Mouse (Mus musculus): ENCODE measurements around the gene Cdh13. TPM values are rescaled to one million over a fixed set of nuclear protein-coding genes. Genes with fewer than 3 reads are reported as not detected.

Cdh13 gene
- polyA plus RNA-seq, 1 experiment, result not detected

DNA sequence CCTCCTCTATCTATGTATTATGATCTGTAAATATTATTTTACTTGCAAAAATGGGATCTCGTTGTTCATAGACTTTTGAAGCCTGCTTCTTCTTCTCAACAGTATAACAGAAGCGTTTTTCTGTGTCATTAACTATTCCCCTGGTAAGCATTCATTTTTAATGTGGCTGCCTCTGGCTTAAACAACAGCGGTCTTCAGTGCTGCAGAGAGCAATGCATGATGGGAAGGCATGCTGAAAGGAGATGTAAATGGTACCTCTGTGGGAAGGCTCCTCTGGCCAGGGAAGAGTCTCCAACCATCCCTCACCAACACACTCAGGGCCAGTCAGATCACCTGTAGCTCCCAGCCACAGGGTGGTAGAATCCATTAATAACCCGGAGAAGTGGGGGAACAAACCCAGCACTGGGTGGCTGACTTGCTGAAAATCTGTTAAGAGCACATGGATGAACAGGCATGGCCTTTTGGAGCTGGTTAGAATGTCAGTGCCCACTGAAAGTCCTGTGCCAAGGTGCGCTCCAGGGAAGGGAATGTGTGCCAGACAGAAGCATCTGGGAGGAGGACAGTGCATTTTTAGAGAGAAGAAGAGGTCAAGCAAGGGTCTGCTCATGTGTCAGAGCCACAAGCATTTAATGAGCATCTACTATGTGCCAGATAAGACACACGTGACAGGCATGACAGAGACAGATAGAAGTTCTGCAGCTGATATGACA is 893.8 kb downstream of the Cdh13 start:
- Histone ChIP-seq H3K4me1 (ENCODE audit: control insufficient read depth) (no peaks in the 10 kb centered on the region), H3K36me3 (ENCODE audit: control insufficient read depth) (no peaks in the 10 kb centered on the region), H3K9me3 (ENCODE audit: control insufficient read depth, low read length) (peaks cover 51% of the 10 kb centered on the region), H3K4me3 (replicated peaks) (no peak overlapping the region), H3K27me3 (ENCODE audit: control insufficient read depth) (no peaks in the 10 kb centered on the region)
- TF ChIP-seq GATA1 (IDR thresholded peaks at IDR 0.05; ENCODE audit: low read length), result no peak
- no peak for TF ChIP-seq TAL1 (IDR thresholded peaks at IDR 0.05; ENCODE audit: low read length)

DNA sequence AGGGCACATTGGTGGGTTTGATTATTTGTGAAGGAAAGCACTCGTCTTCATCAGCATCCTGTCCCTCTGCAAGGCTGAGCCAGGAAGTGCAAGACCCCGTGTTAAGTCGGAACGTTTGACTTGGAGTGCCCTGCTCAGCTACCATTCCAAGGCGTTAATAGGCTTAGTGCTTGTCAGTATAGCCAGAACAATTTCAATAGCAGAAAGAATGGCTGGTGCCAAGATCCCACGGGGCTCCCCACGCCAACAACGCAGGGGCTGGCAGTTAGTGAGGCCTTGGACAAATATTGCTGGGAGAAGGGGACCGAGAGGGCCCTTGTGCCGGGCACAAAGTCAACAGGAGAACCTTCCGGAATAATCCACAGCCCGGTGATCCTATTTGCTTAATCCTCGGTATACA is 897.1 kb downstream of the Cdh13 start:
- no peaks in the 10 kb centered on the region for H3K36me3 ChIP-seq (ENCODE audit: control insufficient read depth)
- TF ChIP-seq GATA1 (IDR thresholded peaks at IDR 0.05; ENCODE audit: low read length) (no peak), TAL1 (IDR thresholded peaks at IDR 0.05; ENCODE audit: low read length) (no peak)
- no peaks in the 10 kb centered on the region for H3K4me1 ChIP-seq (ENCODE audit: control insufficient read depth)
- H3K4me3 ChIP-seq (replicated peaks), result no peak overlapping the region
- H3K9me3 ChIP-seq (ENCODE audit: control insufficient read depth, low read length), result peaks cover 65% of the 10 kb centered on the region
- no peaks in the 10 kb centered on the region for H3K27me3 ChIP-seq (ENCODE audit: control insufficient read depth)

DNA sequence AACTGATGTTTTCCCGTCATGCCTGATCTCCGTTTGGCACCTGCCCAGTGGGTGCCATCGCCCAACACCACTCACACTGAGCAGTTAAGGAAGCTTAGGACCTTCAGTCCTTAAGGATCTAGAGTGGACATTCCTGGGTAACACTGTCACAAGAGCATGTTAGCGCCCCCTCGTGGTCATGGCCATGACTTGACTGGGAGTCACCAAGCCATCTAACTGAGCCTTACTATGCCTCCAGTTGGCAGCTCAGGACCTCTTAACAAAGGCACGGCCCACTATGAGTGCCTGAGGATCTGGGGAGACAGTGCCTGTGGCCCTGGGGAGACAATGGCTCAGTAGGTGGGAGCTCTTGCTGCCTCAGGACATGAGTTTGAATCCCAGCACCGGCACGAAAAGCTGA is 912.2 kb downstream of the Cdh13 start:
- Histone ChIP-seq H3K27me3 (ENCODE audit: control insufficient read depth) (no peaks in the 10 kb centered on the region), H3K4me3 (replicated peaks) (no peak overlapping the region), H3K9me3 (ENCODE audit: control insufficient read depth, low read length) (peaks cover 52% of the 10 kb centered on the region), H3K4me1 (ENCODE audit: control insufficient read depth) (no peaks in the 10 kb centered on the region), H3K36me3 (ENCODE audit: control insufficient read depth) (no peaks in the 10 kb centered on the region)
- TF ChIP-seq GATA1 (IDR thresholded peaks at IDR 0.05; ENCODE audit: low read length) (no peak), TAL1 (IDR thresholded peaks at IDR 0.05; ENCODE audit: low read length) (no peak)

DNA sequence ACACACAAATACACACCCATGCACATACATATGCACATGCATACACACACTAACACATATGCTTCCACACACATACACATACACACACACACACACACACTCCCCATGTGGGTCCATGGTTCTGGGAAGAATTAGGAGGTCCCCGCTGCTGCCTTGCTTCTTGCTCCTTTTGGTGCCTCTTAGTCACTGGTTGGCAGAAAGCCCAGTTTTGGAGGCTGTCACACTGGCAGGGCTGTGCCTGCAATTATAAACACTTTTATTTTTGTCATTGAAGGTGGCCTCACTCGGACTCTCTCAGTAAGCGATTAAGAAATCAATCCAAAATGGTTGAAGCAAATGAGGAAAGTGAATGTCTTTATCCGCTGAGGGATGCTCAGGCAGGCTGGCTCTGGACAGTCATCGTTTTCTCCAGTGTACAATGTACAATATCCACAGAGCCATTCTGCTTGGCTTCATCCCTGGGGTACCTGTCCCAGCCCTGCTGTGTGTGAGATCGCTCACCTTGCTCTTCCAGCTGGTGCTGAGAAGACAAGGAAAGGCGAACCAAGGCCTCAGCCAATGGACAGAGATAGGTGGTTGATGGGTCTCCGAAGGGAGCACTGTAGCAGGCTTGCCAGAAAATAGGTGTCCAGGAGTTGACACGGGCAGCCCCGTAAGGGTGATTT is 913.1 kb downstream of the Cdh13 start:
- H3K27me3 ChIP-seq (ENCODE audit: control insufficient read depth), result no peaks in the 10 kb centered on the region
- H3K9me3 ChIP-seq (ENCODE audit: control insufficient read depth, low read length), result peaks cover 46% of the 10 kb centered on the region
- no peaks in the 10 kb centered on the region for H3K36me3 ChIP-seq (ENCODE audit: control insufficient read depth)
- H3K4me1 ChIP-seq (ENCODE audit: control insufficient read depth), result no peaks in the 10 kb centered on the region
- TF ChIP-seq TAL1 (IDR thresholded peaks at IDR 0.05; ENCODE audit: low read length) (no peak), GATA1 (IDR thresholded peaks at IDR 0.05; ENCODE audit: low read length) (no peak)
- no peak overlapping the region for H3K4me3 ChIP-seq (replicated peaks)

DNA sequence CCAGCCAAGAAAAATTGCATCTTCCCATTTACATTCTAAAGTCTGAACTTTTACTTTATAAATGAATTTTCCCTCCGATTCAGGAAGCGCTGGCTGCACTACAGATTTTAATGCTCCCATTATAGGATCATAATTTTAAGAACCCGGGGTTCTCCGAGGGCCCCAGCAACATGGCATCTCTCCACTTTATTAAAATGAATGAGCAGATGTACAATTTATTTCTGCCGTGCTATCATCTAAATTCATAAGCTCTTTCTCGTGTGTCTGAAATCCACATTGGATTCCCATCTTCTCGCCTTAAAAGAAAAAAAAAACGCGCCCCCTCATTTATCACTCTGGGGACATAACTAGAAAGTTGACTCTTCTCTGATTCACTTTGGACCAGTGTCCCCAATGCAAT is 925.0 kb downstream of the Cdh13 start:
- TF ChIP-seq GATA1 (IDR thresholded peaks at IDR 0.05; ENCODE audit: low read length) (no peak), TAL1 (IDR thresholded peaks at IDR 0.05; ENCODE audit: low read length) (no peak)
- H3K4me3 ChIP-seq (replicated peaks), result no peak overlapping the region
- H3K27me3 ChIP-seq (ENCODE audit: control insufficient read depth), result no peaks in the 10 kb centered on the region
- H3K9me3 ChIP-seq (ENCODE audit: control insufficient read depth, low read length), result peaks cover 36% of the 10 kb centered on the region
- H3K4me1 ChIP-seq (ENCODE audit: control insufficient read depth), result no peaks in the 10 kb centered on the region
- no peaks in the 10 kb centered on the region for H3K36me3 ChIP-seq (ENCODE audit: control insufficient read depth)

DNA sequence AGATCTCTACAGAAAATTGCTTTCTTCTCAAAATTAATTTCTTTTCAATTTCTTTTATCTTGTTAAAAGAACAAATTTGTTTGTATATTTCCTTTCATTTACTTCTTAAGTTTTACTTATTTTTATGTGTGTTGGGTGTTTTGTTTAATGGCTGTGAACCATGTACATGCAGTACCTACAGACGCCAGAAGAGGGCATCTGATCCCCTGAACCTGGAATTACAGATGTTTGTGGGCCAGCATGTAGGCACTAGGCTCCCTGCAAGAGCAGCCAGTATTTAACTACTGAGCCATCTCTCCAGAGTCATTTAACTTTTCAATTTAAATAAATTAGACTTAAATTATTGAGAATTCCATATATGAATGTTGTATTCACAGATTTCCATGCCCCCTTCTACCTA is 941.0 kb downstream of the Cdh13 start:
- TF ChIP-seq TAL1 (IDR thresholded peaks at IDR 0.05; ENCODE audit: low read length) (no peak), GATA1 (IDR thresholded peaks at IDR 0.05; ENCODE audit: low read length) (no peak)
- no peaks in the 10 kb centered on the region for H3K27me3 ChIP-seq (ENCODE audit: control insufficient read depth)
- peaks cover 26% of the 10 kb centered on the region for H3K9me3 ChIP-seq (ENCODE audit: control insufficient read depth, low read length)
- no peaks in the 10 kb centered on the region for H3K36me3 ChIP-seq (ENCODE audit: control insufficient read depth)
- H3K4me3 ChIP-seq (replicated peaks), result no peak overlapping the region
- no peaks in the 10 kb centered on the region for H3K4me1 ChIP-seq (ENCODE audit: control insufficient read depth)

DNA sequence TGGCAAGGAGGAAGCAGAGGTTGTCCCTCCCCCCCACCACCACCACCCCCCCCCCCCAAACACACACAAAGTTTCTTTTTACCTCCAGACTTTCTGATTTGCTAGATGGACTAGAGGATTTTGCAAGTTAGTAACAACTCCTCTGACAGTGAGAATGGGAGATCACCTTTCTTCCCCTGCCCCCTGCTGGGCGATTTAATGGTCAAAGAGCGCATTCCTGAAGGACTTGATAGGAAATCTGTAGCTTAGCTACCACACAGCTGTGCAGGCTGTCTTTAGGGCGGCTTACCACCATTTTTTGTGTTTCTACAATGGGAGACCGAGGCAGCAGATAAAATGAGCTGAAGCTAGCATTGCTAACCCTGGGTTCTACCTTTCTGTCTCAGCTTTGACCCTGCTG is 961.6 kb downstream of the Cdh13 start:
- no peak for TF ChIP-seq GATA1 (IDR thresholded peaks at IDR 0.05; ENCODE audit: low read length)
- Histone ChIP-seq H3K36me3 (ENCODE audit: control insufficient read depth) (no peaks in the 10 kb centered on the region), H3K4me3 (replicated peaks) (no peak overlapping the region), H3K27me3 (ENCODE audit: control insufficient read depth) (no peaks in the 10 kb centered on the region), H3K9me3 (ENCODE audit: control insufficient read depth, low read length) (peaks cover 53% of the 10 kb centered on the region), H3K4me1 (ENCODE audit: control insufficient read depth) (no peaks in the 10 kb centered on the region)

DNA sequence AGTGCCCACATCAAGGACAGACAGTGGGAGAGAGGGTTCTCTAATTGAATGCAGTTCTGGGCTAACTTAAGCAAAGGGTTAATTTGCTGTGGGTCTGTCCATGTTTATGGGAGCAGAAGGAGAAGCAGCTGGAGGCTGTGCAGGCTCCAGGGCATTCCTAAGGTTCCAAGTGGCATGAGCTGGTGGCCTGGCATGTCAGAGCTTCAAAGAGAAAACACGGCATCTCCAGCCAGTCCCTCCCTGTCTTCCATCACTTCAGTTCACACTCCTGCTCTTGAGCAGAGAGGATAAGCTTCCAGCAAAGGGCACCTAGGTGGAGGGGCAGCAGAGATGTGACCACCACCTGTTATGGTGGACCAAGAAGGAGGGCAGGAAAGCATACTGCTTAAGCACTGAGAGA is 962.1 kb downstream of the Cdh13 start:
- Histone ChIP-seq H3K9me3 (ENCODE audit: control insufficient read depth, low read length) (peaks cover 57% of the 10 kb centered on the region), H3K36me3 (ENCODE audit: control insufficient read depth) (no peaks in the 10 kb centered on the region), H3K27me3 (ENCODE audit: control insufficient read depth) (no peaks in the 10 kb centered on the region), H3K4me1 (ENCODE audit: control insufficient read depth) (no peaks in the 10 kb centered on the region), H3K4me3 (replicated peaks) (no peak overlapping the region)
- TF ChIP-seq TAL1 (IDR thresholded peaks at IDR 0.05; ENCODE audit: low read length), result no peak

DNA sequence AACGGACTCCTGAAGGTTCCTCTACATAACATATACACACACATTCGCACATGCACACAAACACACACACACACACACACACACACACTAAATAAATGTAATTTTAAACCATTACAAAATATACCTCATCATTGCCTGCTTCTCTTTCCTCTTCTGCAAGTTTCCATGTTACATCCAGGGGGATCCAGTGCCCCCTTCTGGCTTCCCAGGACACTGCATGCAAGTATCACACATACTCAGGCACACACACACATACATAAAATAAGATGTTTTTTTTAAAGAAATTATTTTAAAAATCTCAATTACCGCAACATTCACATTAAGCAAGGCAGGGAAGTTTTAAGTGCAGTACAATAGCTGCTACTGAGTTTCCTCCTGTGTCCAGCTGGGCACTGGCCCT is 970.8 kb downstream of the Cdh13 start:
- H3K4me3 ChIP-seq (replicated peaks), result no peak overlapping the region
- no peak for TF ChIP-seq GATA1 (IDR thresholded peaks at IDR 0.05; ENCODE audit: low read length)
- no peak for TF ChIP-seq TAL1 (IDR thresholded peaks at IDR 0.05; ENCODE audit: low read length)
- H3K36me3 ChIP-seq (ENCODE audit: control insufficient read depth), result no peaks in the 10 kb centered on the region
- peaks cover 54% of the 10 kb centered on the region for H3K9me3 ChIP-seq (ENCODE audit: control insufficient read depth, low read length)
- H3K27me3 ChIP-seq (ENCODE audit: control insufficient read depth), result no peaks in the 10 kb centered on the region
- H3K4me1 ChIP-seq (ENCODE audit: control insufficient read depth), result no peaks in the 10 kb centered on the region

All from erythroblast, embryonic 14.5 days (primary cell).